Mouse (Mus musculus): ENCODE measurements around the gene Fbxo7.

- TF ChIP-seq CTCF (IDR thresholded peaks at IDR 0.05; ENCODE audit: extremely low read depth, insufficient read depth, low read length) (no peak), POLR2A (IDR thresholded peaks at IDR 0.05; ENCODE audit: extremely low read depth, insufficient read depth, low read length) (no peak)
Observed at GRCm38 (mm10) chr10:86010636-86011035, 11.1 kb upstream of the Fbxo7 start.
